Mouse (Mus musculus): Measurements from ENCODE around the gene Fut11. TPM values are rescaled to one million over a fixed set of nuclear protein-coding genes. Genes with fewer than 3 reads are reported as not detected.

Fut11 gene
- total and polyA plus RNA-seq, 3 experiments: 5.3 to 5.9 (median 5.3) TPM

DNA sequence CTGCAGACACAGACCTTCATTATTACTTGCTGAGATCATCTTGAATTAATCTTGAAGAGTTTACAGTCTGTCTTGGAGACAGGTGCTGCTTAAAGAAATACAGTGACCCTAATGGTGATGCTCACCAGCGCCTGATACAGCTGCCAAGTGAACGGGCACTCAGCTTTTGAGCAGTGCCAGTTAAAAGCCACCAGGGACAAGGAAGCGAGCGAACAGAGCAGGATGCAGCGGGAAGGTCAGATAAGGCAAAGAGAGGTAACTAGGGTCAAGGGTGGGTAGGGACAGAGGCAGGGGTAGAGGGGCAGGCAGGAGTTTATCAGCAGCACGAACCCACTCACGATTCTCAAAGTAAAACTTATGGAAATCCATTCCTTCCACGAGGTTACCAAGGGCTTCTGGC lies 43.7 kb downstream of the Fut11 start:
- H3K4me1 ChIP-seq (ENCODE audit: control insufficient read depth, insufficient read depth, low read length): peaks cover 5% of the 10 kb centered on the region
- WGBS: 55% methylated on average over 8 of the region's 8 CpGs
- no peak overlapping the region for H3K4me3 ChIP-seq
- no peaks in the 10 kb centered on the region for H3K36me3 ChIP-seq (ENCODE audit: control insufficient read depth, insufficient read depth, low read length)
- H3K79me2 ChIP-seq (replicated peaks; ENCODE audit: control insufficient read depth, insufficient read depth, low read length): peaks cover 3% of the 10 kb centered on the region; the same call in 1 of the 2 replicates
- intact Hi-C loops (cut with DNase I): loop anchor here (10.0 kb wide), 1 partner anchor 136 kb away; no protein-coding TSS in a partner anchor
- H3K27me3 ChIP-seq (ENCODE audit: control insufficient read depth, insufficient read depth, low read length): no peaks in the 10 kb centered on the region
- no peak for TF ChIP-seq EP300 (IDR thresholded peaks at IDR 0.05; ENCODE audit: insufficient read depth, low read depth, low read length)
- no peak for TF ChIP-seq POLR2A (IDR thresholded peaks at IDR 0.05; ENCODE audit: insufficient read depth, low read depth, low read length)
- no peak for TF ChIP-seq CTCF (IDR thresholded peaks at IDR 0.05)
- no peak overlapping the region for H3K9ac ChIP-seq (ENCODE audit: low read depth, low read length)
- no peak for DNase-seq
- H3K27ac ChIP-seq: no peak overlapping the region

GRCm38 (mm10) chr14:20741301-20741700 lies 46.5 kb downstream of the Fut11 start:
- H3K36me3 ChIP-seq (ENCODE audit: control insufficient read depth, insufficient read depth, low read length): peaks cover 5% of the 10 kb centered on the region
- H3K9ac ChIP-seq (ENCODE audit: low read depth, low read length): no peak overlapping the region
- H3K27ac ChIP-seq: no peak overlapping the region
- intact Hi-C loops (cut with DNase I): no loop called here
- WGBS: 86% methylated on average over 9 of the region's 9 CpGs
- no peak for DNase-seq
- TF ChIP-seq POLR2A (IDR thresholded peaks at IDR 0.05; ENCODE audit: insufficient read depth, low read depth, low read length): no peak
- TF ChIP-seq CTCF (IDR thresholded peaks at IDR 0.05): no peak
- no peak for TF ChIP-seq EP300 (IDR thresholded peaks at IDR 0.05; ENCODE audit: insufficient read depth, low read depth, low read length)
- no peak overlapping the region for H3K4me3 ChIP-seq
- no peaks in the 10 kb centered on the region for H3K27me3 ChIP-seq (ENCODE audit: control insufficient read depth, insufficient read depth, low read length)
- no peaks in the 10 kb centered on the region; the same call in 1 of the 2 replicates for H3K79me2 ChIP-seq (replicated peaks; ENCODE audit: control insufficient read depth, insufficient read depth, low read length)
- H3K4me1 ChIP-seq (ENCODE audit: control insufficient read depth, insufficient read depth, low read length): no peaks in the 10 kb centered on the region; the same call in 1 of the 2 replicates

- intact Hi-C loops (cut with DNase I): no loop called here
- 34% methylated on average over 3 of the region's 3 CpGs for WGBS
- Histone ChIP-seq H3K27ac (no peak overlapping the region), H3K27me3 (ENCODE audit: control insufficient read depth, insufficient read depth, low read length) (no peaks in the 10 kb centered on the region), H3K79me2 (replicated peaks; ENCODE audit: control insufficient read depth, insufficient read depth, low read length) (no peaks in the 10 kb centered on the region; the same call in 1 of the 2 replicates), H3K4me3 (no peak overlapping the region), H3K9ac (ENCODE audit: low read depth, low read length) (no peak overlapping the region), H3K4me1 (ENCODE audit: control insufficient read depth, insufficient read depth, low read length) (no peaks in the 10 kb centered on the region; the same call in 1 of the 2 replicates), H3K36me3 (ENCODE audit: control insufficient read depth, insufficient read depth, low read length) (peaks cover 5% of the 10 kb centered on the region)
- DNase-seq: peak in 1 of 2 experiments; percentile 38
- TF ChIP-seq CTCF (IDR thresholded peaks at IDR 0.05): peak; percentile 21
- no peak for TF ChIP-seq POLR2A (IDR thresholded peaks at IDR 0.05; ENCODE audit: insufficient read depth, low read depth, low read length)
- no peak for TF ChIP-seq EP300 (IDR thresholded peaks at IDR 0.05; ENCODE audit: insufficient read depth, low read depth, low read length)
Observed at GRCm38 (mm10) chr14:20743614-20744013, 48.8 kb downstream of the Fut11 start.

GRCm38 (mm10) chr14:20746935-20747334 lies 52.2 kb downstream of the Fut11 start:
- no peak overlapping the region for H3K4me3 ChIP-seq
- H3K27ac ChIP-seq: no peak overlapping the region
- TF ChIP-seq EP300 (IDR thresholded peaks at IDR 0.05; ENCODE audit: insufficient read depth, low read depth, low read length) (no peak), CTCF (IDR thresholded peaks at IDR 0.05) (peak; percentile 58), POLR2A (IDR thresholded peaks at IDR 0.05; ENCODE audit: insufficient read depth, low read depth, low read length) (no peak)
- no peaks in the 10 kb centered on the region; the same call in 1 of the 2 replicates for H3K4me1 ChIP-seq (ENCODE audit: control insufficient read depth, insufficient read depth, low read length)
- peaks cover 5% of the 10 kb centered on the region for H3K36me3 ChIP-seq (ENCODE audit: control insufficient read depth, insufficient read depth, low read length)
- no peaks in the 10 kb centered on the region for H3K27me3 ChIP-seq (ENCODE audit: control insufficient read depth, insufficient read depth, low read length)
- no peaks in the 10 kb centered on the region; the same call in 1 of the 2 replicates for H3K79me2 ChIP-seq (replicated peaks; ENCODE audit: control insufficient read depth, insufficient read depth, low read length)
- DNase-seq: no peak
- H3K9ac ChIP-seq (ENCODE audit: low read depth, low read length): no peak overlapping the region
- intact Hi-C loops (cut with DNase I): no loop called here
- whole genome bisulfite sequencing: 65% methylated on average over 3 of the region's 3 CpGs

DNA sequence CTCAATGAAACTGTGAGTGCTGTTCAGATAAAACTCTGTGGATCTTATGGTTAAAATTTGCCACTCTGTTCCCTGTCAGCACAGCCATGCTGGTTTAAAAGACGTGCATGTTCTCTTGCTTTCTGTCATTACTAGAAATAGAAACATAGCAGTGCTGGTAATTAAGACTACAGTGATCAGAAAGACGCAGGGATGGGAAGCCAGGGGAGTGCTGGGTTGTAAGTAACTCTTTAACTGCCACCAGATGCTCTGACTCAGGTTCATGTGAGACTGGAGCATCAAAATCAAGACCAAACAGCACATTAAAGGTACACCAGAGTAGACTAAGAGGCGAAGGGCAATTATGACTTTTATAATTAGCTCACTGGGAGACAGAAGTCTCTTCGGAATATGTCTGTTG lies 53.6 kb downstream of the Fut11 start:
- Histone ChIP-seq H3K27ac (no peak overlapping the region), H3K27me3 (ENCODE audit: control insufficient read depth, insufficient read depth, low read length) (no peaks in the 10 kb centered on the region), H3K9ac (ENCODE audit: low read depth, low read length) (no peak overlapping the region), H3K4me1 (ENCODE audit: control insufficient read depth, insufficient read depth, low read length) (no peaks in the 10 kb centered on the region; the same call in 1 of the 2 replicates), H3K4me3 (no peak overlapping the region), H3K79me2 (replicated peaks; ENCODE audit: control insufficient read depth, insufficient read depth, low read length) (no peaks in the 10 kb centered on the region; the same call in 1 of the 2 replicates), H3K36me3 (ENCODE audit: control insufficient read depth, insufficient read depth, low read length) (peaks cover 5% of the 10 kb centered on the region)
- DNase-seq: no peak
- no peak for TF ChIP-seq CTCF (IDR thresholded peaks at IDR 0.05)
- TF ChIP-seq POLR2A (IDR thresholded peaks at IDR 0.05; ENCODE audit: insufficient read depth, low read depth, low read length): no peak
- TF ChIP-seq EP300 (IDR thresholded peaks at IDR 0.05; ENCODE audit: insufficient read depth, low read depth, low read length): no peak
- 57% methylated on average over 4 of the region's 4 CpGs for WGBS
- intact Hi-C loops (cut with DNase I): no loop called here

GRCm38 (mm10) chr14:20749494-20750051 lies 54.8 kb downstream of the Fut11 start:
- no peak overlapping the region for H3K27ac ChIP-seq
- no peak overlapping the region for H3K4me3 ChIP-seq
- H3K27me3 ChIP-seq (ENCODE audit: control insufficient read depth, insufficient read depth, low read length): no peaks in the 10 kb centered on the region
- H3K79me2 ChIP-seq (replicated peaks; ENCODE audit: control insufficient read depth, insufficient read depth, low read length): no peaks in the 10 kb centered on the region
- H3K36me3 ChIP-seq (ENCODE audit: control insufficient read depth, insufficient read depth, low read length): no peaks in the 10 kb centered on the region
- no peak overlapping the region for H3K9ac ChIP-seq (ENCODE audit: low read depth, low read length)
- WGBS: 71% methylated on average over 4 of the region's 4 CpGs
- no peaks in the 10 kb centered on the region for H3K4me1 ChIP-seq (ENCODE audit: control insufficient read depth, insufficient read depth, low read length)
- TF ChIP-seq POLR2A (IDR thresholded peaks at IDR 0.05; ENCODE audit: insufficient read depth, low read depth, low read length) (no peak), EP300 (IDR thresholded peaks at IDR 0.05; ENCODE audit: insufficient read depth, low read depth, low read length) (no peak), CTCF (IDR thresholded peaks at IDR 0.05) (no peak)
- peak in 1 of 2 experiments; percentile 10 for DNase-seq
- intact Hi-C loops (cut with DNase I): no loop called here

Measured in heart, adult 2 months (tissue).